Mouse (Mus musculus) kidney, postnatal 10 days (tissue): ENCODE results near the gene Ecd.
"Not testable (repeated sequence)": the region's sequence is repeated elsewhere in the genome, so short reads cannot be mapped to it uniquely, and the experiment has no call there.

ENCODE experiments used
- DNase-seq: peaks from one replicate; pipeline ENCODE4 v3.0.0; 2021; ENCODE audit warnings: mixed read lengths

Ecd gene

DNA sequence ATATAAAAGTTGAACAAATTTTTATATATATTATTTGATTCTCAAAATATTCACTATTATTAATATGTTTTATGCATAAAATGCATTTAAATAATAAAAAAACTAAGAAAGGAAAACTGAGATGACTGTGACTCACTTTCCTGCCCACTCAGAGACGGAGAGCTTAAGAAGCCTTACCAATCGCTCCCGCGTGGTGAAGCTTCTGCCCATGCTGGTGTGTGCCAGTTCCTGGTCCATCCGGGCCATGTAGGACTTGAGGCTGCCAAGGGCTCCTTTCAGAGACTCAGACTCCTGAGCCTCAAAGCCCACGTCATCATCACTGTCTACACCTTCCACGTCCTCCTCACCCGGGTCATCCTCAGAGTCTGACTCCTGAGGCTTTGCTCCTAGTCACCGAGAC lies 23.7 kb downstream of the Ecd start:
- no peak for DNase-seq

DNA sequence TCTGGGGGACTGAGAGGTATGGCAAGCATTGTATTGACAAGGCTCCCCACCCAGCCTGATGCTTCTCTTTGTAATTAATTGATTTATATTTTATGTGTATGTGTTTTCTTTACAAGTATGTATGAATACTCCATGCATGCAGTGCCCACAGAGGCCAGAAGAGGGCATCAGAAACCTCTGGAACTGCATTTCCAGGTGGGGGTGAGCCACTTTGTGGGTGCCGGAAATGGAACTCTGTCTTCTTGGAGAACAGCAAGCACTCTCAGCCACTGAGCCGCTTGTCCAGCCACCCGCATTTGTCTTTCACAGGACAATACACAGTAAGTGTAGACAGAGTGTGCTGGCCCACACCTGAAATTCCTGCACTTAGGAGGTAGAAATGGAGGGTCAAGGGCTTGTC lies 28.5 kb downstream of the Ecd start:
- peak; percentile 68 for DNase-seq

DNA sequence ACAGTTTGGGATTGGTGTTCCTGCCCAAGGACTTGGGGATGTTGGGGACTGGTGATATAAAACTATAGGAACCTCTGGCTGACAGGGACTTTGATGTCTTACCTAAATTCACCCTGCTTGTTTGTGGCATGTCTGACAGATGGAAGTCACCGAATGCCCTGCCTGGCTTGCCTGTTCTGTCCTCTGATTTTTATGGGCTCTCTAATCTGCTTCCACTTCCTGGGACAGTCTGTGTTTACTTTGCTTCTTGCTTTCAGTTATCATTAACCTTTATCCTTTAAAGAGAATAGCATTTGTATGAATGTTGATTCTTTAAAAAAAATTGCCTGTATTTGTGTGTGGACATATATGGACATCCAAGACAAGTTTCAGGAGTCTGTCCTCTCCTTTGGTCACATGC lies 32.8 kb downstream of the Ecd start:
- no peak for DNase-seq

DNA sequence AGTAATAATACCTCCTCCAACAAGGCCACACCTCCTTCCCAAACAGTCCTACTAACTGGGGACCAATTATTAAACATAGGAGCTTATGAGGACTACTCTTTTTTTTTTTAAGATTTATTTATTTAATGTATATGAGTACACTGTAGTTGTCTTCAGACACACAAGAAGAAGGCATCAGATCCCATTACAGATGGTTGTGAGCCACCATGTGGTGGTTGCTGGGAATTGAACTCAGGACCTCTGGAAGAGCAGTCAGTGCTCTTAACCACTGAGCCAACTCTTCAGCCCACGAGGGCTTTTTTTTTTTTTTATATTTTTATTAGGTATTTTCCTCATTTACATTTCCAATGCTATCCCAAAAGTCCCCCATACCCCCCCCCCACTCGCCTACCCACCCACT lies 42.8 kb downstream of the Ecd start:
- not testable (repeated sequence) for DNase-seq

DNA sequence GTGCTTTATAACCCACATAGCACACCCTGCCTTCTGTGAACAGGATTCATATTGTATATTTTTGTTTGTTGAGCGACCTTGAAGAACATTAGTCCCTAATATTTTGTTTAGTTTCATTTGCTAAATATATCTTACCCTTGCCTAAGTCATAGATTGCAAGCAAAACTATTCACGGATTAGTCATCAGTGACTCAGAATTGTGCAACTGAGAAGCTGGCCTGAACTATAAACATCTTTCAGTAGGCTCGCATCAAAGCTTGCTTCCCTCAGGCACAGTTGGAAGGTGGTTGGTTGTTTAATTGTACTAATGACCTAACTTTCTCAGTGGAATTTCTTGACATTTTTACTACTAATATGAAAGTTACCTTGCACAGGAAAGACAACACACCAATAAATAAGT lies 49.8 kb downstream of the Ecd start:
- no peak for DNase-seq

DNA sequence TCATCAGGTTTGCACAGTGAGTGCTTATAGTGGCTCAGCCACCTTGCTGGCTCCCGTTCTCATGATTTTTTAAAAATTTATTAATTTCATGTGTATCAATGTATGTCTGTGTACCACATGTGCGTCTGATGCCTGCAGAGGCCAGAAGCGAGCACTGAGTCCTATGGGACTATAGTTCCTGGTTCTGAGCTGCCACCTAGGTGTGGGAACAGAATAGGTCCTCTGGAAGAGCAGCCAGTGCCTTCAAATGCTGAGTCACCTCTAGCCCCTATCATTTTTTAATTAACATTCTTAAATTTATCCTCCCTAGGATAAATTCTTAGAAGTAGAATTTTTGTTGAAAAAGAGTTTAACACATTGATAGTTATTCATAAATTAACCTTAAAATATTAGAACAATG lies 50.3 kb downstream of the Ecd start:
- no peak for DNase-seq

DNA sequence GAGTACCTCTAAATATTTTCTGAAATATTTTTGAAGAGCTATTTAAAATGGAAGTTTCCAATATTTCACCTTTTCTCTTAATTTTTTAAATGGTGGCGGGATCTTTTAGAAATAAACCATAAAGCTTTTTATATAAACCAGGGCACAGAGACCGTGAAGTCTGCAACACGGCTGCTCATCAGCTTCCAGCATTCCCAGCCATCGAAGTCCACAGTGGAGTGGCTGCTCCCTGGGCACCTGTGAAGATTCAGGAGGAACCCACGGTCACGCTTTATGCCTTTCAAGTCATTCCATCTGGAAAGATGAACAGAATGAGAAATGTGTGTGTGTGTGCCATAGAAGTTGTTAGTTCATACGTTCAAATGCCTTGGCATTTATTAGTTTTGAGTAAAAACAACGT lies 53.0 kb downstream of the Ecd start:
- no peak for DNase-seq

DNA sequence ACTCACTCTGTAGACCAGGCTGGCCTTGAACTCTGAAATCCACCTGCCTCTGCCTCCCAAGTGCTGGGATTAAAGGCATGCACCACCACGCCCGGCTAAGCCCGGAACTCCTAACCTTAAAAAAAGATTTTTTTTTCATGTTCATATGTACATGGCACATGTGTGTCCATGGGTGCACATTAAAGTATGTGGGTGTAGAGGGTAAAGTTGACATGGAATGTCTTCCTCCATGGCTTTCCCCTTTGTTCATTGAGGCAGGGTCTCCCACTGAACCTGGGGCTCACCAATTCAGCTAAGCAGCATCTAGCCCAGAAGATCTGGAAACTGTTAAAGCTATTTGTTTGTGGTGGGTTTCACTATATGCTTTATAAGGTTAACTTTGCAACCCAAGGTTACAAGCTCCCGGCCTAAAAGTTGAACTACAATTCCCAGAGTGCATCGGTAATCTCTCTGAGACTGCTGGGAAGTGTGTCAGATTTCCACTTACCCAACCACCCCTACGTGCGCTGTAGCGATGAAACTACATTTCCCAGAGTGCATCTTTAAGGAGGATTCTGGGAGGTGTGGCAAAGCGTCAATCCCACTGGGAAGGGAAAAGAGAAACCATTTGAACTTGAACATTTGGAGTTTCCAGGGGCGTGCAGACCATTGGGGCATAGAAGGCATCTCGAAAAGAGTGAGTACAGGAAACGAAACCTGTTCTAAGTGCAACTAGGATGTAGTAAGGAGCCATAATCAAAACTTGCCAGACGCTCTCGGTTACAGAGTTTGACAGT lies 53.6 kb downstream of the Ecd start, which contains the start of gene Nudt13:
TSS of gene Nudt13 (plus strand) at position 581 of the 776 bp plus-strand sequence.
- peak; percentile 88 for DNase-seq

DNA sequence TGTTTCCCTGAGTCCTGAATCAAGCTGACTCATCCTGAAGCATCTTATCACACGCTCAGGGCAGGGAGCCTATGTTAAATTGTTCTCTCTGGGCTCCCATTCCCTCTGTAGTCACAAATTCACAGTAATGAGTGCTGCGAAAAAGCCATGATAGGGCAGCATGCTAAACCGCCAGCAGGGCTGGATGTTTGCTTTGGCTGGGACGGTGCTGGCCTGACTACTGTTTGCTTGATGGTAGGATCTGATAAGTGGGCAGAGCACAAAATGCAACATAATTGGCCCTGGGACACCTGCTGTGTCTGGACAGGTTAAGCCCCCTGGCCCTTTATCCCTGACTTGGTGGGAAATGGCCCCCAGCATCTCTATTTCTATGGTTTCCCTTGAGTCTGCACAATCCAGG lies 56.5 kb downstream of the Ecd start:
- no peak for DNase-seq
